Mouse (Mus musculus) neutrophil, adult 5-6 weeks (primary cell): ENCODE results near the gene Slc4a2. TPM values are rescaled to one million over a fixed set of nuclear protein-coding genes. Genes with fewer than 3 reads are reported as not detected.
A peak's percentile ranks its signal among the peaks of the same experiment; 100 is the strongest.

ENCODE experiments used
- ATAC-seq: fragments of 151-379, 151-347 bp; 2 replicates; pipeline ENCODE4 v1.8.0; 2017; ENCODE audit warnings: mild to moderate bottlenecking, moderate TSS enrichment; ENCODE audit not compliant: insufficient number of reproducible peaks, poor library complexity, low FRiP score, severe bottlenecking; ENCODE audit errors: extremely low read depth
- total RNA-seq: library from RNA; stranded (forward); fragments of 200-1000 nt; gene quantifications from 2 replicates; pipeline ENCODE4 v1.2.3, GENCODE M21; 2017

The Slc4a2 gene
- total RNA-seq, 1 experiment from 2014 or later, result 58.0 TPM

GRCm38 (mm10) chr5:24424004-24424781 lies 556 bp downstream of the Slc4a2 start:
- no peak for ATAC-seq

GRCm38 (mm10) chr5:24424861-24425411 lies 1.3 kb downstream of the Slc4a2 start:
- ATAC-seq, result 0 out of 2 replicates have a peak, but pooled peaks have one; percentile 6

- ATAC-seq, result no peak
These were observed 1.9 kb downstream of the Slc4a2 start for GRCm38 (mm10) chr5:24425421-24426036.

GRCm38 (mm10) chr5:24426037-24426432 lies 2.4 kb downstream of the Slc4a2 start:
- no peak for ATAC-seq

- no peak for ATAC-seq
These were observed 3.1 kb downstream of the Slc4a2 start for GRCm38 (mm10) chr5:24426556-24427284.

- ATAC-seq, result no peak
These were observed 3.6 kb downstream of the Slc4a2 start for GRCm38 (mm10) chr5:24427285-24427633.

GRCm38 (mm10) chr5:24427981-24428402 lies 4.4 kb downstream of the Slc4a2 start:
- no peak for ATAC-seq

GRCm38 (mm10) chr5:24428596-24428995 lies 5.0 kb downstream of the Slc4a2 start:
- ATAC-seq, result no peak

- ATAC-seq, result no peak
These were observed 10.4 kb downstream of the Slc4a2 start for GRCm38 (mm10) chr5:24433993-24434392.

GRCm38 (mm10) chr5:24441187-24441586 lies 17.6 kb downstream of the Slc4a2 start:
- ATAC-seq, result no peak

GRCm38 (mm10) chr5:24442029-24442428 lies 18.4 kb downstream of the Slc4a2 start:
- ATAC-seq, result no peak

- ATAC-seq, result no peak
These were observed 19.6 kb downstream of the Slc4a2 start for GRCm38 (mm10) chr5:24443204-24443603.

- ATAC-seq, result no peak
These were observed 20.3 kb downstream of the Slc4a2 start for GRCm38 (mm10) chr5:24443927-24444326.

- peak; percentile 60 for ATAC-seq
These were observed 21.2 kb downstream of the Slc4a2 start, which contains the start of gene Fastk for GRCm38 (mm10) chr5:24444746-24445427. Gene Fastk (minus strand): TSS chr5:24445287.

- ATAC-seq, result no peak
These were observed 21.9 kb downstream of the Slc4a2 start for GRCm38 (mm10) chr5:24445428-24446080.

GRCm38 (mm10) chr5:24446630-24447029 lies 23.0 kb downstream of the Slc4a2 start:
- ATAC-seq, result no peak

- ATAC-seq, result peak; percentile 62
These were observed 24.1 kb downstream of the Slc4a2 start, which contains the start of gene Tmub1 for GRCm38 (mm10) chr5:24447624-24448298. Gene Tmub1 (minus strand): TSS chr5:24447854.
